Mouse (Mus musculus): ENCODE measurements around the gene Nr1h2. TPM values are rescaled to one million over a fixed set of nuclear protein-coding genes. Genes with fewer than 3 reads are reported as not detected.

Gene Nr1h2
- total RNA-seq, 2 experiments from 2014 or later = 27.4 to 35.4 TPM

DNA sequence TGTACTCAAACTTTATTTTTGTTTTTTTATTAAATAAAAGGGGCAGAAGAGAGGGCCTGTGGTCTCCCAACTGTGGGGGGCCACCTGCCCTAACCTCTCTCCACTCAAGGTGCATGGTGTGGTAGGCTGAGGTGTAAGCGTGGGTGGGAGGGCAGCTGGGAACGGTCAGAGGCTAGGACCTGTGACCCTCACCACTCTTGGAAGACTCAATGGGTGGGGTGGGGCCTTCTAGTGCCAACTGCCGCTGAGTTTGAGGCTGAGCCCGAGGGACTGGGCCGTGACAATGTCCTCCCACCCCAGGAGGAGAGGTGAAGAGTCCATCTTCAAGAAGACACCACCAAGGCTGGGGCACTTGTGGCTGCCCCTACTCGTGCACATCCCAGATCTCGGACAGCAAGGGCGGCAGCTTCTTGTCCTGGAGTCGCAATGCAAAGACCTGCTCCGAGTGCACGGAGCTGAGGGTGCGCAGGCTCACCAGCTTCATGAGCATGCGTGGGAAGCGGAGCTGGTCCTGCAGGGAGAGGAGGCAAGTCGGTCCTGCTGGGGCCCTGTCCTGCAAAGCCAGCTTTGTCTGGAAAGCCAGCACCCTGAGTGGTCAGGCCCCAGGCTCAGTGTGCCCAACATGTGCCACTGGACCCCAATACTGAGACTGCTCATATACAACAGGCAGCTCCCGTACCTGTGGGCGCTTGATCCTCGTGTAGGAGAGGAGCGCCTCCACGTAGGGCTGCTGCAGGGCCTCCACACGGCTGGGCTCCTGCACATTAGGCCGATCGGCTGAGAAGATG, 3.9 kb downstream of the Nr1h2 start:
- DNase-seq = no peak

DNA sequence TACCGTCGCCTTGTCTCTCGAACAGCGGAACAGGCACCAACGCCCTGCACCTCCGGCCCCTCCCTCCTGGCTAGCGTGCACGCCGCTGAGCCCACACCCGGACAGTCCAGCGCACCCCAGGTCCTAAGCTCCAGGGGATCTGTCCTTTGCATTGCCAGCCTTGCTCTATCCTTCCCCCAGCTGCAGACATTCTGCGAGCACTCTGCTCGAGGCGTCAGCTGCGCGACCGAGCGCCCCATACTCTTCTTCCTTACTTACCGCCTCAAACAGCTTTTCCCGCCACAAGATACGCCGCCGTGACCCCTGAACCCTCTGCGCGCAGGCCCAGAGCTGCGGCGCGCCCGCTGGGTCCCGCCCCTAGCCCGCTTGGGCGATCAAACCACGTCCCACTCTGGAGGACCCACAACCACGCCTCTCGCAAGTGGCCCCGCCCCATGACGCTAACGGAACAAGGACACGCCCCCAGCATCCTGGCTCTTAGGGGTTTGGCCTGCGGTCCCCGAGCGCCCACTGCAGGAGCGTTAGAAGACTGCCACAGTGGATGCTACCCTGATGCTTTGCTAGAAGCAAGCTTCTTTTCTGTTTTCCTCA, 5.2 kb downstream of the Nr1h2 start, which contains the start of gene Pold1:
Pold1 (minus strand) TSS at position 353 of the 591 bp plus-strand sequence.
- DNase-seq = peak; percentile 99

DNA sequence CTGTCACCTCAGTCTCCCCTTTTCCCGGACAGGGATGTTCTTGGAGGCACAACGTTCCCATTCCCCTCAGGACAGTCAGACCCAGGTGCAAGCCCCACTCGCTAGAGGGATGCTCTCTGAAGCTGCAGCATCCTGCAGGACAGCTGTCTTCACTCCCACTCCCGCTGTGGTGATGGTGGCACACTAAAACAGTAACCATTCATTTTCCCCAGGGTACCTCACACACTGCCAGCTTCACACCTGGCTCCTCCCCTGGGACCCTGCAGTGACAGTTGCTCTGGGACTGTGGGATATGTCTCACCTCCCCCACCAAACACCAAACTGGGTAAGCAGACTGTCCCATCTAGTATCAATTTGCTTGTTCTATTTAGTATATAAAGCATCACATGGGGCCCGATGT, 6.0 kb downstream of the Nr1h2 start:
- DNase-seq = no peak

DNA sequence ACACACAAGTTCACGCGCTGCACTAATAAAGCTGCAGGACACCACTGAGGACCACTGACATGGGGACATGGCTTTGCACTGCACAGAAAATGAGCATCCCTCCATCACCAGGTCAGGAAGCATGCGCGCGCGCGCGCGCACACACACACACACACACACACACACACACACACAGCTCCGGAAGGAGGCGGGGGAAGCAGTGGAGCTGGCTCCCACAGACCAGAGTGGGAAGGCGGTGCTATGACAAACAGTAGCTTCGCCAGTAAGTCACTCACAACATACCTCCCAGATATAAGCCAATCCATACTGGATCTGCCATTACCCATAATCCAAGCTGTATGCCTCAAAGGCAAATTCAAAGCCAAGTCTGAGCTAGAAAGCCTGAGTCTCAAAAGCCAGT, 6.7 kb downstream of the Nr1h2 start:
- no peak for DNase-seq

DNA sequence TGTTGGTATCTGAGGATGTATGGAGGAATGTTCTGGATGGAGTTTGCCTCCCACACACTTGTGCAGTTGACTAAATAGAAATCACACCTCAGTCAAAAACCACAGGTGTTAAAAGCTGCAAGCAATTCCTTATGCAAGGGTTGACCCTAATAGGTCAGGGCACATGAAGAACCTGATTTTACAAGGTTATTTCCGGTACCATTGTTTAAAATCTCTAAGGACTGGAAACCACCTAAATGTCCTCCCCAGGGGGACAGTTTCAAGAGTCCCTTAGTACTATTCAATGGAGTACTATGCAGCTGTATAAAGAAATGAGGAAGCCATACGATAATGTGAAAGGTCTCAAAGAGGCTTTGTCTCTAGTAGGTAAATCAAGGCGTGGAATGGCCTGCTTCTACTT, 7.5 kb downstream of the Nr1h2 start:
- DNase-seq = no peak

DNA sequence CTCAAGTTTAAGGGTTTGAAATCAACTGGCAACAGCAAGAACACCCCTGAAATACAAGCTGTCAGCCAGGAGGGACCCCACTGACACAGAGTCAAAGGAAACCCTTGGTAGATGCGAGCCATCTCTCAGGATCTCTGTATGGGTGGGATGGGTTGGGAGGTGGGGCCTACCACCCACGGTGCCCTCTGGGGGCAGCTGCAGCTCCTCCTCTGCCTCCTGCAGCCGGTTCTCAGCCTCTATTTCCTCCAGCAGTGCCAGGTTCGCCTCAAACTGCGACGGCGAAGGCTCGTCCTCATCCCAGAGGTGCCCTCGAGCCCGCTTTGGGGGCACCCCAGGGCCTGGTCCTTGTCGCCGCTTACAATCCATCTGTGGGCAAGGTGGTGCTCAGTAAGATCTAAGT, 10.7 kb downstream of the Nr1h2 start:
- DNase-seq = no peak

DNA sequence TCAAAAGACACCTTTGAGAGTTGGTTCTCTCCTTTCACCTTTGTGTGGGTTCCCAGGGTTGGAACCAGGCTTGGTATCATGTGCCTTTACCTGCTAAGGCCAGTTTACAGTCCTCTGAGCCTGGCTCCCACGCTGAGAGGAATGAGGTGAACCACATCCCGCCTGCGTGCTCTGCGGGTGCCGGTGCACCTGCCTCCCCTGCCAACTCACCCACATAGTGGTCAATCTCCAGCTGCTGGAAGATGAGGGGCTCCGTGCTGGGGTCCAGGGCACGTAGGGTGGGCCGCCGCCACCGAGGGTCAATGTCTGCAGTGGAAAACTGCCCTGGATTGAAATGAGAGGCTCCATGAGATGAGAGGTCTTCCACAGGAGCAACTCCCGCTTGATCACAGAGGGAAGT, 11.2 kb downstream of the Nr1h2 start:
- no peak for DNase-seq

DNA sequence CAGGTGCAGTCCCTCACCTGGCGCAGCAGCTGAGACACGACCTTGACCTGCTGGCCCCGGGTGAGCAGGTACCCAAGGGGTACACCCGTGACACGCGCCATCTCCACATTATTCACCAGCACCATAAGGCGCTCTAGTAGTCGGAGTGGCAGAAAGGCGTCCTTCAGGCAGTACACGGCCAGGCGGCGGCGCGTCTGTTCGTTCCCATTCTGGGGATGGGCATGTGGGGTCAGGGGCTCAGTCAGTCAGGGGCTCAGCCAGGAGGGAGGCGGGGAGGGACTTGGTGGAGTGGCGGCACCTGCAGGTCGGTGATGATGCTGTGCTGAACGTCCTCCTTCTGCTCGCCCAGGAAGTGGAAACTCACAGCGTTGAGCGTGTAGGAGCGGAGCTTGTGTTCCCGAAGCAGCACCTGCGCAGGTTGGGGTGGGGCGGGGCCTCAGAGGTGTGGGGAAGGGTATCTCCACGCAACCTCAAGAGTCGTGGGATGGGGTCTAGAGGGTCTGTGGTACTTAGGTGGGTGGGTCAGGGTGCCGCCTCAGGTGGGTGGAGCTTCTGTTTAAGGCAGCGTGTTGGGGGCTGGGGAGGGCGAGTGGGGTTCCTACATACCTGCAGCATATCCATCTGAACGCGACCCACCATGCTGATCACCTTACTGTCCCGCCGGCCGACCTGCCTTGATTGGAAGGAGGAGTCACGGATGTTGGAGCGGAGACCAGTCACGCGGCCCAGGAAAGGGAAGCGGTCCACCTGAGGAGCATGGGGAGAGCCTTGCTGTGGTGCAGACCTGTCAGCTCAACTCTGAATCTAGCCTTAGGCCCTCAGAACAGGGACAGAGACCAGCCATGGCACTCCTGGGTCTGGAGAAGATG, 14.8 kb downstream of the Nr1h2 start:
- no peak for DNase-seq

DNA sequence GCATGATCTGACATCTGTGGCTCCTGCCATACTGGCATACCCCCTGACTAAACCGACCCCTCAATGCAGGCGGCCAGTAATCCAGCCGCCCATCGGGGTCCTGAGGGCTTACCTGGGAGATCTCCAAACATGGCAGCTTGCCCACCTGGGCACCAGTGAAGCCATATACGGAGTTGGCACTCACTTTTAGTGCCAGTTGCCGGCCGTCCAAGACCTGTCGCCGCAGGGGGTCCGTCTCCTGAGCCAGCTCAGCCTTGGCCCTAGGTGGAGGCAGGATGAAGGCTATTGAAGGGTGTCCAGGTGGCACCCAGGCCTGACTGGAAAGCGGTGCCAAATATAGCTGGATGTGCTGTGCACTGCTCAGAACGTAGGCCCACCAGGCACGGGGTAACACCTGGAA, 16.3 kb downstream of the Nr1h2 start:
- no peak for DNase-seq

DNA sequence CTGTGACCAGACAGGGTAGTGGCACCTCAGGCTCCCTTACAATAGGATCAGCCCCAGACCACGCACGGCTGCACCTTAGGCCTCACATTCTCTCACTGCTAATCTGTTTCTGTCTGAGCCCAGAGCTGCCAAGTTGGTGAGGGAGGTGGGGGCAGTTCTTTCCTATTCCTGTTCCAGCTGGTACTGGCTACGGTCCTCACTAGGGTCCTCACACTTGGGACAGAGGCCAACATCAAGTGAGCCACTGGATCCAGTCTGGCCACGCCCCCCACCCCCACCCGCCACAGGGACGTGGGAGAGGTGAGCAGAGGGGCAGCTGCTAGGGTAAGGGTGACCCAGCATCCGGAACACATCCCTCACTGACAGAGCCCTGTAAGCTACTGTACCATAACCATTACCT, 16.7 kb downstream of the Nr1h2 start:
- DNase-seq = no peak

DNA sequence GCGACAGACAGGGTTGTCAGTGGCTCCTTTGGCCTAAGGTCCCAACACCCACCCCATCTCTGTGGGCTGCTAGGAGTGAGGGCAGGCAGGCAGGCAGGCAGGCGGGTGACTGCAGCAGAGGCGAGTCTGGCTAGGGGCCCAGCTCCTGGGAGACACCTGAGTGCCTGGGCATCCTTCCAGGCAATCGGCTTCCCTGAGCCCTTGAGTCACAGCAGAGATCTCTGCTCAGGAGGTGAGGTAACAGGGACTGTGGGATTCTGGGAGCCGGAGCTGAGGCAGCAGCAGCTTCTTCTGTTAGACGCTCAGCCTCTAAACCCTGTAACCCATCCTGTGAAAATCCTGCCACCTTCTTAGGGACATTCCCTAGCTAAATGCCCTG, 17.2 kb downstream of the Nr1h2 start:
- no peak for DNase-seq

DNA sequence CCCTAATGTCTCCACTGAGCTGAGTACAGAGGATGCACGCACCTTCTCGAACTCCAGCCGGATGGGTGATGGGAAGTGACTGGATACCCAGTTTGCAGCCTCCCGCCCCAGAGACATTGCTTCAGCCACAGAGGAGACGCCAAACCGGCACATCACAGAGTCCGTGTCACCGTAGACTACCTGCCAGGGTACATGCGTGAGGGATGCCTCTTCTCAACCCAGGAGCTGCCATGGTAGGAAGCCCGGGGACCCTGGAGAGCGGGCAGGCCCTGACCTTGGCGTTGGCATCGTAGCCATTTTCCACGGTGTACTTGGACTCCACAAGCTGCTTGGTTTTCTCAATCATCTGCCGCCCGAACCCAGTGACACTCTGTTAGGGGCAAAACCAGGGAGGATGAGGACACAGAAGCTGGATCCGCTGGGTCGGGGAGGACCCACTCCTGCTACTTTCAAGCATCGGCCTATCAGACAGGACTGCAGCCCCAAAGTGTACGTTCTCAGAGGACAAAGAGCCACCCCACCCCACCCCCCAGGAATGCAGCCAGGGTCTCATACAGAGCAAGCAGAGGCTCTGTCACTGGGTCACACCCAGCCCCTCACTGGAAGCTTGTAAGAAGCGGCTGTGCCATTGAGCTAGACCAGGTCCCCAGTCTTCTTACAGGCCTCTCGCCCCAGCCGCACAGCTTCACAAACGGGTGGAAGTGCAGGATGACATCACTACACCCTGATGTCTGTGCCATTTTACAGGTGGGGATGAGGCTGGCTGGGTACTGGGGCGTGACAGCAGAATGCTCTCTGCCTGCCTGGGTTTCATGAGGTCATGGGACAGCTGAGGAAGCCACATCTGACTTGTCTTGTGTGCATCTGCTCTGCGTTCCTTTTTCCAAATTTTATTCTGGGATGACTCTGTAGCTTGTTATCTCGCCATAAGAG, 17.8 kb downstream of the Nr1h2 start:
- DNase-seq = no peak

DNA sequence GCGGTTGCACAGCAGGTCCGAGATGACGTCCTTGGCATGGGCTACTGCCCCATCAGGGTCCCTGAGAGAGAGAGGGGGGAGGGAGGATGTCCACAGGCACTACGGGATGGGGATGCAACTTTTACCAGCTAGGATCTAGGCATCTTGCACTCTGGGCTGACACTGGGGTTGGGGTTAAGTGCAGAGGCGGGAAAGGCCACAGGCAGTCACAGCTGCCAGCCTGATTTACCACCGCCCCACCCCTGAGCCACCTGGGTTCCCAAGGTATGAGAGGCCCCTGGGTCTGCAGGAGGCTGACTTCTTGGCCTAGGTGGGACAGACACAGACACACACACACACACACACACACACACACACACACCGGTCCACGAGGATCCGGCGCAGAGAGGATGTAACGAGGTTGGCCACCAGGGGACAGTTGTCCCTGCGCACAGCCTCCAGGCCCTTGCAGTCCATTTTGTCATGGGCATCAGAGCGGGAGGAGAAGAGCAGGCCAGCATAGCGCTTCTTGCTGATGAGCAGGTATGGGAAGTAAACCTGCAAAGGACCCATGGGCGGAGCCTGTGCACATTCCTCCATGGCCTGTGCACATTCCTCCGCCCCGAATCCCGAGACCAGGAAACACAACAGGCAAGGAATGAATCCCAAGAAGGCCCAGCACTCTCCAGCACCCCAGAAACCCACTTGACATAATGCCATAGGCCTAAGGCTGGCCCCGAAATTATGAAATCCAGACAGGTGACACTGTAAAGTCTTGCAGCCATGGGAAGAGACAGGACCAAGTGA, 18.9 kb downstream of the Nr1h2 start:
- DNase-seq = no peak

DNA sequence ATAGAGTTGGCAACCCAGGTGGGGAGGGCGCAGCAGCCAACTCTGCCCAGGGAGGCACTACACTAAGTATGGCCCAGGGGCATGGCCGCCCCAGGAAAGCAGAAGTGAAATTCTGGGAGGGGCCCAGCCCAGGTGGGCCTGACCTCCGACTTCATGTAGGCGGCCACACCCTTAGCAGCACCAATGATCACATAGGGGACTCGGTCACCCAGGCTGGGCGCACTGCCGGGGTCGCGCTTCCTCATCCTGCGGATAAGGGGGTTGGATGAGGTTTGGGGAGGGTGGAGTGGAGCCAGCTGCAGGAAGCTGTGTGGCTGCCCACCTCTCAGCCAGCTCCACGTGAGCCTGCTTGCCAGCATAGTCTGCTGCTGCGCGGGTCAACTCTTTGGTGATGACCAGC, 19.5 kb downstream of the Nr1h2 start:
- DNase-seq = no peak

DNA sequence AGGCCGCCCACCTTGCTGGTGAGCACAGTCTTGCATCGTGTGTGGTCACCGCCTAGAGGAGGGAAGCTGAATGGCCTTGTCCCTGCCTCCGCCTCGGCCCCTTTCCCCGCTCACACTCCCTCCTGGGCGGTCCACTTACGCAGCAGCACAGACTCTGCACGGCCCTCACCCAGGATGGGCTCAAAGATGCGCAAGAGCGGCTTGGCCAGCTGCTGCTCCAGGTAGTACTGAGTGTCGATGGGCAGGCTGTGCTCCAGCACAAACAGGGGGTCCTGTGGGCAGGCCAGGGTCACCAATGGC, 20.1 kb downstream of the Nr1h2 start:
- DNase-seq = no peak

DNA sequence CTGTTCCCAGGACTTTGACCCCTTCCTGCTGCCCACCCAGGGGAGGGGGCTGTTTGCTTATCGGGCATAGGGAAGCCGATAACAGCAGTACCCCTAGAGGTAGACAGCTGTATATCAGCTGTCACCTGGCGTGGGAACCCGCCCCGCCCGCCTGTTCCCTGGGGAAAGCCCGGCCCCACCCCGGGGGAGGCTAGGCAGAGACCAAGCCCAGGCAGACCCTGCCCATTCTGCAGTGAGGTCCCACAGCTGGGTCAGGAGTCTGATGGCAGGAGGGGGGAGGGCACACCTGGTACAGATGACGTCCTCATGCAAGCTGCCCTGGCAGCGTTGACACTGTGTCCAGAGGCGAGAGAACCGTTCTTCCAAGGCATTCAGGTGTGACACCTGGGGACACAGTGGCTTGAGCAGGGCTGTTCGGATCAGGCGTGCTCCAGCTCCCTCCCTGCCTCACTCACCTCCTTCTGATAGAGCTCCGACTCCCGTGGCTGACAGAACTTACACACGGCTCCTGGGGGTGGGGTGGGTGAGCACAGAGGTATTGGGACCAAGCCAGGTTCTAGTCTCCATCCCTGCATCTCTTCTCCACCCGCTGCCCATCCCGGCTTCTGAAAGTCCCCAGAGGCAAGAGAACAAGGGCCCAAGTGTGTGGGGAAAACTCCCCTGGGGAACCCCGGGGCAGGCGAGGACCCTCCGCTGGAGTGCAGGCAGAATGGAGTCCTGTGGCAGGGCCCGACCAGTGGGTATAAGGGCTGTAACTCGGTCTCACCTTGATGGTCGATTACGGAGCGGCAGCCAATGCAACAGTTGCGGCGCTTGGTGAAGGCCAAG, 20.6 kb downstream of the Nr1h2 start:
- no peak for DNase-seq

DNA sequence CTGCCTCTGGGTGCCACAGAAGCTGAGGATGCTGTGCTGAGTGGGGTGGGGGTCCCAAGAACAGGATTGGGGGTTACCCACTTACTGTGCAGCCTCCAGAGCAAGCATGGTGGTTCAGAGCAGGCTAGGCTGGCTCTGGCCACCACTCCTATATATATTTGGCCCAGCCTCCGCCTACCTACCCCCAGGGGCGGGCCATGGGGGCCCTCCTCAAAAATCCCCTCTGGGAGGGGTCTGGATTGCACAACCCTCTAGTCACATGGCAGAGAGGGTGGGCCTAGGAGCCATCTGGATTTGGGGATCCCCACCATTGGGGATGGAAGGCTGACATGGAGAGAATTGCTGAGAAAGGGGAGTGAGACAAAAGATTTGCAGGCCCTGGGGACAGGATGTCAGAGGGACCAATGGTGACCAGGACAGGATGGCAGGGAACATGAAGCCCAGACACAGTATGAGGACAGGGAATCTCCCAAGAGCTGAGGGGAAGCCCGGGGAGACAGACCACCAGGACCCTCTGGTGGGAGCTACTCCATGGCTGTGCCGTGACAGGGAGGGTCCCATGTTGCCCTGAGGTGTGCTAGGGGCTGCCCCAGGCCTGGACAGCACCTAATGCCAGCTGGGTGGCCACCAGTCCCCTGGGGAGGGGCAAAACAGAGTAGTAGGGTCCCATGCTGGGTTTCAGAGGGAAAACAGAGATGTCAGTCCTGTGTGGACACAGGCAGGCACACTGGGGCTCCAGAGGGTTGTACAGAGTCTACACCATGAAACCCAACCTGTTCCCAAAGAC, 21.6 kb downstream of the Nr1h2 start, which contains the start of gene Spib:
Spib (minus strand) TSS at position 126 of the 787 bp plus-strand sequence.
- DNase-seq = no peak

DNA sequence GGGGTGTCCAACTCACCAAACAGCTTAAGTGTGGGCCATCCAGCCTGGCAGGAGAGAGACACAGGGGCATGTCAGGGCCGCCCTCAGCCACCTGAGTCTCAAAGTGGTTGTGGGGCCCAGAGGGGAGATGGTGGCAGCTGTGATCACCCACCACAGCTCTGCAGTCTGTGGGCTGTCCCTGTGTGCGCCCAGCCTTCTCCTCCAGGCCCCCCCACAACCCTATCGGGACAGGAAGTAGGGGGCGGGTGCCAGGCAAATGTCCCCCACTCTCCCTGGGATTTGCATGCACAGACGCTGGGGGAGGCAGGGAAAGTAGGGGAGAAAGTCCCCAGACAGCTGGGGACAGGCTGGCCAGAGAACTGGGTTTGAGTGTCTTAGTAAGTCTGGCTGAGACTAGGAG, 22.5 kb downstream of the Nr1h2 start:
- DNase-seq = no peak

DNA sequence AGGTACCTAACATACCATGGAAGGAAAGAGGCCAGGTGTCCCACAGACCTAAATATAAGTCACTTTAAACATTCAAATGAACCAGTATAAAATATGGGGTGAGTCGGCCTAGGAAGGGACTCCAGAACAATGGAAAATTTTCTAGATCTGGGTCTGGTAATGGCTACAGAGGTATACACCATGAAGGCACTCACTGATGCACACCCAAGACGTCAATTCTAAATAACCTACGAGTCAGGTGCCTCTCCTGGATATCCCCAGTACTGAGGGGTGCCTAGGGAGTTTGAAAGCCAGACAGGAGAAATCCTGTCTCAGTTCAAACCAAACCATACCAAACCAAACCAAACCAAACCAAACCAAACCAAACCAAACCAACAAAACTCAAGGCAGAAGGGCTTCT, 23.2 kb downstream of the Nr1h2 start:
- no peak for DNase-seq

DNA sequence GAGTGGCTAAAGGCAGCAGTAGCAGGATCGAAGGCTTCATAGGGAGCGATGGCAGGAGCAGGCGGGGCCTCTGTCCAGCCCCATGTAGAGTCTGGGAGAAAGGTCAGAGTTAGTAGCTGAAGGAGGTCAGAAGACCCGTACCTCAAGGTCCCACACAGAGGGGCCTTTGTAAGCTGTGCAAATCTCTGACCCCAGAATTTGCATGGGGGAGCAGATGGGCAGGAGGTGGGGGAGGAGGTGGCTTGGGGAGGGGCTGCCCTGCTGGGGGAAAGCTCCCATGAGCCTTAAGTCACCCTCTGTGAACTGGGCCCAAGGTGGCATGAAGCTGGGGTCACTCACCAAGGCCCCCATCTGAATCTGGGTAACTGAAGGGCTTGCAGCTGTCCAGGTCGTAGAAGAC, 24.2 kb downstream of the Nr1h2 start:
- DNase-seq = no peak
